Mouse (Mus musculus) limb, embryonic 11.5 days (tissue): ENCODE measurements around the gene Rfk. TPM values are rescaled to one million over a fixed set of nuclear protein-coding genes. Genes with fewer than 3 reads are reported as not detected.

ENCODE experiments used
- ATAC-seq: fragments of 200-750 bp; cut with Nextera tagmentation; 2 replicates; pipeline ENCODE4 v1.8.0; 2017; ENCODE audit warnings: low read depth; ENCODE audit not compliant: insufficient number of reproducible peaks, low FRiP score, low TSS enrichment
- DNase-seq: peaks from one replicate; pipeline ENCODE4 v3.0.0-alpha.2; 2015; ENCODE audit warnings: low spot score
- H3K27ac ChIP-seq: fragments of 300-500 bp; sonication (generic); replicated peaks from 2 replicates; pipeline ENCODE4 v1.5.1; 2014; ENCODE audit warnings: low read depth, mild to moderate bottlenecking, low read length
- H3K27me3 ChIP-seq: fragments of 300-500 bp; sonication (generic); 2 replicates; pipeline ENCODE4 v1.6.1; 2014; ENCODE audit warnings: mild to moderate bottlenecking, low read length, mixed read lengths; ENCODE audit not compliant: control insufficient read depth, insufficient read depth
- H3K36me3 ChIP-seq: fragments of 300-500 bp; sonication (generic); 2 replicates; pipeline ENCODE4 v1.6.1; 2014; ENCODE audit warnings: mild to moderate bottlenecking, low read length, moderate library complexity, mixed read lengths; ENCODE audit not compliant: control insufficient read depth, insufficient read depth
- H3K4me1 ChIP-seq: fragments of 300-500 bp; sonication (generic); 2 replicates; pipeline ENCODE4 v1.6.1; 2014; ENCODE audit warnings: low read length, mixed read lengths; ENCODE audit not compliant: control insufficient read depth, insufficient read depth
- H3K4me2 ChIP-seq: fragments of 300-500 bp; sonication (generic); 2 replicates; pipeline ENCODE4 v1.6.1; 2014; ENCODE audit warnings: low read depth, mild to moderate bottlenecking, moderate library complexity; ENCODE audit not compliant: severe bottlenecking
- H3K4me3 ChIP-seq: fragments of 300-500 bp; sonication (generic); 2 replicates; pipeline ENCODE4 v1.5.1; 2014; ENCODE audit warnings: low read depth, low read length
- H3K9ac ChIP-seq: fragments of 300-500 bp; sonication (generic); 2 replicates; pipeline ENCODE4 v1.6.1; 2014; ENCODE audit warnings: mild to moderate bottlenecking, low read length
- H3K9me3 ChIP-seq: fragments of 300-500 bp; sonication (generic); 2 replicates; pipeline ENCODE4 v1.6.1; 2016; ENCODE audit warnings: low read length; ENCODE audit not compliant: control insufficient read depth
- WGBS: fragments of 180-500 bp; shearing (Covaris S2); extraction: QIAGEN DNeasy Blood & Tissue Kit; methylation state at CpG from one replicate; pipeline ENCODE4 v1.1.7; 2014; 5-methylcytosine and 5-hydroxymethylcytosine counted together
- polyA plus RNA-seq: library from polyadenylated mRNA; unstranded; fragments of >200 nt; fragmentation: Nextera tagmentation; extraction: Ambion mirVana; gene quantifications from 2 replicates; pipeline ENCODE4 v1.2.1, GENCODE M21; 2014

Rfk gene
- polyA plus RNA-seq, 1 experiment from 2014 or later = 68.7 TPM

GRCm38 (mm10) chr19:17392866-17393265, 977 bp upstream of the Rfk start:
- DNase-seq (no peak), ATAC-seq (no peak)
- H3K4me2 ChIP-seq = peak overlapping the region; percentile 62; the same call in 1 of the 2 replicates
- WGBS = 16% methylated on average over 3 of the region's 3 CpGs
- no peak overlapping the region for H3K9ac ChIP-seq
- no peaks in the 10 kb centered on the region for H3K36me3 ChIP-seq
- H3K4me3 ChIP-seq = no peak overlapping the region
- no peaks in the 10 kb centered on the region for H3K9me3 ChIP-seq
- H3K27me3 ChIP-seq = no peaks in the 10 kb centered on the region
- H3K27ac ChIP-seq = no peak overlapping the region
- 0 out of 2 replicates have a peak, but pooled peaks cover 2% of the 10 kb centered on the region for H3K4me1 ChIP-seq

- Histone ChIP-seq H3K27me3 (no peaks in the 10 kb centered on the region), H3K36me3 (0 out of 2 replicates have a peak, but pooled peaks cover 4% of the 10 kb centered on the region), H3K4me1 (0 out of 2 replicates have a peak, but pooled peaks cover 2% of the 10 kb centered on the region), H3K4me3 (no peak overlapping the region), H3K4me2 (no peak overlapping the region), H3K9me3 (no peaks in the 10 kb centered on the region), H3K9ac (no peak overlapping the region), H3K27ac (no peak overlapping the region)
- ATAC-seq = no peak
- 96% methylated on average over 4 of the region's 4 CpGs for WGBS
- DNase-seq = no peak
Measured at GRCm38 (mm10) chr19:17396802-17397201, 3.0 kb downstream of the Rfk start.

GRCm38 (mm10) chr19:17397922-17398321, 4.1 kb downstream of the Rfk start:
- Histone ChIP-seq H3K9ac (no peak overlapping the region), H3K27ac (no peak overlapping the region), H3K4me3 (no peak overlapping the region), H3K4me2 (no peak overlapping the region), H3K4me1 (0 out of 2 replicates have a peak, but pooled peaks cover 2% of the 10 kb centered on the region), H3K27me3 (no peaks in the 10 kb centered on the region), H3K9me3 (no peaks in the 10 kb centered on the region), H3K36me3 (0 out of 2 replicates have a peak, but pooled peaks cover 4% of the 10 kb centered on the region)
- ATAC-seq = no peak
- 83% methylated on average over 5 of the region's 5 CpGs for WGBS
- DNase-seq = no peak

- 89% methylated on average over 4 of the region's 4 CpGs for WGBS
- no peaks in the 10 kb centered on the region for H3K4me1 ChIP-seq
- H3K36me3 ChIP-seq = 0 out of 2 replicates have a peak, but pooled peaks cover 4% of the 10 kb centered on the region
- DNase-seq (no peak), ATAC-seq (no peak)
- no peak overlapping the region for H3K4me3 ChIP-seq
- no peak overlapping the region for H3K27ac ChIP-seq
- H3K4me2 ChIP-seq = no peak overlapping the region
- H3K9me3 ChIP-seq = no peaks in the 10 kb centered on the region
- H3K9ac ChIP-seq = no peak overlapping the region
- no peaks in the 10 kb centered on the region for H3K27me3 ChIP-seq
Measured at GRCm38 (mm10) chr19:17399965-17400364, 6.1 kb downstream of the Rfk start.

- H3K36me3 ChIP-seq = 0 out of 2 replicates have a peak, but pooled peaks cover 4% of the 10 kb centered on the region
- H3K9ac ChIP-seq = no peak overlapping the region
- no peak overlapping the region for H3K4me3 ChIP-seq
Measured at GRCm38 (mm10) chr19:17400571-17400970, 6.7 kb downstream of the Rfk start.

GRCm38 (mm10) chr19:17403175-17403574, 9.3 kb downstream of the Rfk start:
- ATAC-seq (no peak), DNase-seq (no peak)
- Histone ChIP-seq H3K9me3 (no peaks in the 10 kb centered on the region), H3K4me3 (no peak overlapping the region), H3K27me3 (no peaks in the 10 kb centered on the region), H3K36me3 (0 out of 2 replicates have a peak, but pooled peaks cover 4% of the 10 kb centered on the region), H3K9ac (no peak overlapping the region), H3K4me1 (no peaks in the 10 kb centered on the region), H3K27ac (no peak overlapping the region), H3K4me2 (no peak overlapping the region)
- 84% methylated on average over 4 of the region's 4 CpGs for WGBS

More at GRCm38 (mm10) chr19:17400571-17400970, 6.7 kb downstream of the Rfk start:
- Histone ChIP-seq H3K27me3 (no peaks in the 10 kb centered on the region), H3K4me2 (no peak overlapping the region), H3K9me3 (no peaks in the 10 kb centered on the region), H3K4me1 (no peaks in the 10 kb centered on the region), H3K27ac (no peak overlapping the region)
- DNase-seq (no peak), ATAC-seq (no peak)
- 95% methylated on average over 4 of the region's 4 CpGs for WGBS

- 88% methylated on average over 5 of the region's 5 CpGs for WGBS
- H3K9me3 ChIP-seq = no peaks in the 10 kb centered on the region
- H3K4me3 ChIP-seq = no peak overlapping the region
- H3K36me3 ChIP-seq = no peaks in the 10 kb centered on the region
- H3K9ac ChIP-seq = no peak overlapping the region
- no peaks in the 10 kb centered on the region for H3K4me1 ChIP-seq
- no peak overlapping the region for H3K27ac ChIP-seq
- no peak for DNase-seq
- no peaks in the 10 kb centered on the region for H3K27me3 ChIP-seq
- H3K4me2 ChIP-seq = no peak overlapping the region
- no peak for ATAC-seq
Measured at GRCm38 (mm10) chr19:17406823-17407222, 13.0 kb downstream of the Rfk start.

GRCm38 (mm10) chr19:17408591-17408990, 14.7 kb downstream of the Rfk start:
- ATAC-seq (no peak), DNase-seq (no peak)
- Histone ChIP-seq H3K4me3 (no peak overlapping the region), H3K4me2 (no peak overlapping the region), H3K9me3 (no peaks in the 10 kb centered on the region), H3K36me3 (no peaks in the 10 kb centered on the region), H3K4me1 (no peaks in the 10 kb centered on the region), H3K27ac (no peak overlapping the region), H3K27me3 (no peaks in the 10 kb centered on the region), H3K9ac (no peak overlapping the region)

GRCm38 (mm10) chr19:17409351-17409750, 15.5 kb downstream of the Rfk start:
- Histone ChIP-seq H3K9me3 (no peaks in the 10 kb centered on the region), H3K9ac (no peak overlapping the region), H3K4me2 (no peak overlapping the region), H3K4me3 (no peak overlapping the region), H3K36me3 (no peaks in the 10 kb centered on the region), H3K27ac (no peak overlapping the region), H3K27me3 (no peaks in the 10 kb centered on the region), H3K4me1 (no peaks in the 10 kb centered on the region)
- DNase-seq (no peak), ATAC-seq (no peak)
- WGBS = 68% methylated on average over 3 of the region's 3 CpGs
